Mouse (Mus musculus): Measurements from ENCODE around the gene Mien1.

Mien1 gene

DNA sequence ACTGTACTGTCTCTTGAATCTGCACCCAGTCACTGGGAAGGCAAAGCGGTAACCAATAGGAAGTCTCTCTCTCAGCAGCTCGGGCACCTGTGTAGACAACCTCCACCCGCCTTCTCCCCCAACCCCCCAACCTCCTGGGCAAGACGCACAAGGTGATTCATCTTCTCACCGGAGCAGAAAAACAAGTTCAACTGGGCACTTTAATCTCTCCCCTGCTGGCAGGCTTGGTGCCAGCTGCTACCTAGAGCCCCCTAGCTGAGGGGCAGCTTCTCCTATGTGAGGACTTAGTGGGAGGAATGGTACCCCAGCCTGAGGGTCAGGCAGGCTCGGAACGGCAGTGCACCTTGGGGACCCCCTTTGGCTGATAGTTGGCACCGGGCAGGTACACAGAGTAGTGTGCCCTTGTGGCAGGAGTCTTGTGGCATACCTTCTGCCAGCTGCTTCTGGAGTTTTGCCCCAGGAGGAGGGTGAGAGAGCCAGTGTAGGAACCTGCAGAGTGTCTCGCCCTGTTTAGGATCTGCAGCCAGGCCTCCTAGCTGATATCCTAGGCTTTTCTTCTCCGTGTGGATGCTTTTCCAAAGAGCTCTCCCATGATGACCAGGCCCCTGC, 19.7 kb downstream of the Mien1 start:
- DNase-seq, result no peak

DNA sequence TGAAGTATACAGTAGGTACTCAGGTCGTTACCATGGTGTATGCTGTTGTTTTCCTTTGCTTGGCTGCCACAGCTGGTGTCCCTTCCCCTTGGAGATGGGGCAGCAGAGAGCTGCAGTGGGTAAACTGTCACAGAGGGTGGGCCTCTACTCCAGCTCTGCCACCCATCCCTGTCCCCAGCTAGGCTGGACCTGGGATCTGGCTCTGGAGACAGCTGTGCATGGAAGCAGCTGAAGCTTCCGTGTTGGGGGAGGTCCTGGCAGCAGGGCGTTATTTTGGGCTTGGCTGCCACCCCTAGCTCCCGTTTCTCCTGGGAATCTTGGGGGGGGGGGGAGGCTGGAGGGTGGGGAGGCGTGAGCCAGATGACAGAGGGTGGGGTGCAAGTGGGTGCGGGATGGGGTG, 20.5 kb downstream of the Mien1 start:
- no peak for DNase-seq

DNA sequence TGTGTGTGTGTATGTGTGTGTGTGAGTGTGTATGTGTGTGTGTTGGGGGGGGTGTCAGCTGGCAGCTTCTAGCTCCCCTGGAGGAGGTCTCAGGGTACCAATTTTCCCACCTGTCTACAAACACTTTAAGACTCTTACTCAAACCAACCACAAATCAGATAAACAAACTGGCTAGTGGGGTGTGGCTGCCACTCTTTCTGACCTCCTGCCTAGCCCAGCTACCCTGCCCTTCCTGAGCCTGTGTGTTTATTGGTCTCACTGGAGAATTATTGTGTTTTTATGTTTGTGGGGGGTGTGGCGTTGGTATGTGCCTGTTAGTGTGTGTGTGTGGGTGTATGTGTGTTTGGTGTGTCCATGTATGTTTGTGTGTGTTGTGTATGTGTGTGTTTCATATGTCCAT, 21.7 kb downstream of the Mien1 start:
- no peak for DNase-seq

DNA sequence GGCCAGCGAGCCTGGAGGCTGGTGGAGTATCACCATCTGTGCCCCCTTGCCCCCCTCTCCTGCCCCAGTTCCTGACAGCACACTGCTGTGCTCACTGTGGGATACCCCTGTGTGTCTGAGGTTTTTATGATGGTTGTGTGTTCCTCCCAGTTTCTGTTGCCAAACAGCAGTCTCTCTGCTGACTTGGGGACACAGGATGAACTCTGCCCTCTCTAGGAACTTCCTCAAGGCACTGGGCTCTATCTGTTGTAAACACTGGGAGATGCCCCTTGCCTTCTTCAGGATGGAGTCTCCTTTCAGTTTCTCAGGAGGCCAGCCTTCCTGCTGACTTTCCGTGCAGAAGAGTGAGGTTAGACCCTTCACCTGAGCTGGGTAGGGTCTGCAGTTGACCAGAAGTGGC, 24.6 kb downstream of the Mien1 start:
- DNase-seq, result no peak

DNA sequence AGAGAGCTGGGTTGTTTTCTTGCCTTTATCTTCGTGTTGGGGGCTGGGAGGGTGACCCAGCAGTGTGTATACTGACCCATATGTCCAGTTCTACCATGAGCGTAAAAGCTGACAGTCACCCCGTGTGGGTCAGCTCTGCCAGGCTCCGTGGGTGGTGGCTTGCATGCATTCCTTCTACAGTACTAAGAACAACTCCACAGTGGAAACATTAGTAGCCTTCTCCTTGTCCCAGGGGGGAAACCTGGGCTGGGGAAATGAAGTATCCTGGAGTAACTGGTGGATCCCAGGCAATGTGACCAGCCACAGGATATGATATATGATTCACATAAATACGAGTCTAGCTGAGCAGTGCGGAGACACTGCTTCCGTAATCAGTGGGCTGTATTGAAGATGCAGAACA, 25.1 kb downstream of the Mien1 start:
- no peak for DNase-seq

DNA sequence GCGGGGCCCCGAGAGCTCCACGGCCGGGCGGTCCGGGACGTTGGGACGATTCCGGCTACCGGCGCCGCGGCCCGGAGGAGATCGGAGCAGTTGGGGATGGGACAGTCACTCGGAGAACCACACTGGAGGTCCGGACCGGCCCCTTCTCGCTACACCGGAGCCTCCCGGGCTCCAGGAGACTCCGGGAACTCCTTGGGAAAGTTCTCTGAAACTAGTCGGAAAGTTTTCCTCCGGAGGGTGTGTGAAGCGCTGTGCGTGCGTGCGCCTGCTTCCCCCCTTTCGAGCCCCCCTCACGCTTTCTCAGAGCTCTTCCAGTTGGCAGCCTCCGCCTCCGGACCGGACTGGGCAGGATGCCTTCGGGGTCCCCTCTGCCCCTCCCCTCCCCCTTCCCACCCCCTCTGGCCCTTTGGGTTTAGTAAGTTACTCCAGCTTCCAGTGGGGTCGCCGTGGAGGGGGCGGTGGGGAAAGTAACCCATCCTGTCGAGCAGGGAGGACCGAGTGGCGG, 25.9 kb downstream of the Mien1 start:
- no peak for DNase-seq

DNA sequence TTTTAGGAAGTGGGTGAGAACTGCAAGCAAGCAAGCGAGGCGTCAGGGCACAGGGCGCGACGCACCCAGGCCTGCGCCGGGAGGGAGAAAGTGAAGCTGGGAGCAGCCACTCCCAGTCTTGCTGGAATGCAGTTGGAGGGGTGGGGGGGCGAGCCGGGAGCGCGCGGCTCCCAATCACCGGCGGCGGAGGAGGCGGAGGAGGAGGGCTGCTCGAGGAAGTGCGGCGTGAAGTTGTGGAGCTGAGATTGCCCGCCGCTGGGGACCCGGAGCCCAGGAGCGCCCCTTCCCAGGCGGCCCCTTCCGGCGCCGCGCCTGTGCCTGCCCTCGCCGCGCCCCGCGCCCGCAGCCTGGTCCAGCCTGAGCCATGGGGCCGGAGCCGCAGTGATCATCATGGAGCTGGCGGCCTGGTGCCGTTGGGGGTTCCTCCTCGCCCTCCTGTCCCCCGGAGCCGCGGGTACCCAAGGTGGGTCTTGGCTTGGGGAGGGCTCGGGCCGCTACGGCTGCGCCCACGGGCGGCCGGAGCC, 26.5 kb downstream of the Mien1 start, which contains the start of gene Erbb2:
Erbb2 (plus strand) TSS at position 198 of the 524 bp plus-strand sequence.
- DNase-seq, result no peak

DNA sequence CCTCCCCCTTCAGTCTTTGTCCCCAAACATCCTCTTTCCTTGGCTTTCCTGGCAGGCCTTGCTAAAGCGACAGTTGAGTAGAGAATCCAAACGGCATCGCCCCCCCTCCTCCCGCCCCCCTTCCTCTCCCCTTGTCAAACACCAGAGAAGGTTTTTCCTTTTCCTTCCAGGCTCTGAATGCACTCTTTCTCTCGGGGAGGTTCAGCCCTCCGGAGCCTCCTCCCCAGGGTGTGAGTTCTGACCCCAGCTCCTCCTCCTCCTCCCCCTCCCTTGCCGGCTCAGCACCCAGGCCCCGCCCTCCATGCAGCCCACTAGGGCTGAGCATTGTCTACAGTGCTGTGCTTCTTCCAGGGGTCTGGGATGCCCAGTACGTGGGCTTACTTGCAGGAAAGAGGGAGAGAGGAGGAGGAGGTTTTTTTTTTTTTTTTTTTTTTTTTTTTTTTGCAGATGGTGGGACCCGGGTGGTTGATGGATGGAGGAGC, 29.4 kb downstream of the Mien1 start:
- DNase-seq, result no peak

DNA sequence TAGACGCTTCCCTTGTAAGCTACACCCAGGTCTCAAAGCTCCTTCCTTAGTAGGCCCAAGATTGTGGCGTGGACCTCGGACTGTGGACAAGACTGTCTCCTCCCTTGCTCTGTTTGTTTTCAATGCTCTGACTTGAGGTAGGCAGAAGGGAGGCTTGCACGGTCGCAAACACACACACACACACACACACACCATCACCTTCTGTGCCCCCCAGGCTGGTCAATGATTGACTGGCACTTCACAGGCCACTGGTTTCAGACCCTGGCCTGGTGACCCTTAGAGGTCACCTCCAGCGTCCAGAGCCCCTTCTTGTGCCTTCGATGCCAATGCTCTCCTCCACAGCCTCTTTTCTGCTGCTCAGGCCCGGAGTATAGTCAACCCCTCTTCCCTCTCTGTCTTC, 29.9 kb downstream of the Mien1 start:
- DNase-seq, result no peak

DNA sequence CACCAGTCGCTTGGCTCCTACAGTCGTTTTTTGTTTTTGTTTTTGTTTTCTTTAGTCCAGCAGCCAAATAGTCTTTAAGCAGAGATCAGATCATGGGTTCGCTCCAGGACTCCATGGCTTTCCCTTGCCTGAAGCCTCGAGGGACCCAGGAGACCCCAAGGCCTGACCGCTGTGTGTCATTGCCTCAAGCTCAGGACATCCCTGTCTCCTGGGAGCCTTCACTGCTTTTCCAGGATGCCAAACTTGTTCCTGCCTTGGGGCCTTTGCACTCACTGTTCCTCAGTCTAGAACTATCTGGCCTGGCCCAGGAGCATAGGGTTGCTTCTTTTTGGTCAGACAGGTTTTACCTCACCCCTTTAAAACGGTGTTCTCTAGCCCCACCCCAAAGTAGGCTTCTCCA, 32.2 kb downstream of the Mien1 start:
- no peak for DNase-seq

DNA sequence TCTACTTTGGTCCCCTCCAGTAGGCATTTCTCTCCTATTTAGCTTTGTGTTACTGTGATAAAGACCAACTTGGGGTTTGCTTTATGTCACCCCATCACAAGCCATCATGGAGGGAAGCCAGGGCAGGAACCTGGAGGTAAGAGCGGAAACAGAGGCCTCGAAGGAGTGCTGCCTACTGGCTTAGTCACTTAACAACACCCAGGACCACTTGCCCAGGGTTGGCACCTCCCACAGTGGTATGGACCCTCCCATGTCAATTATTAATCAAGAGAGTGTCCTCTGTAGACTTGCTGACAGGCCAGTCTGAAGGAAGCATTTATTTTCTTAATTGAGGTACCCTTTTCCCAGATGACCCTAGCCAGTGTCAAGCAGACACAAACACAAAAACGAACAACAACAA, 38.0 kb downstream of the Mien1 start:
- peak; percentile 36 for DNase-seq

DNA sequence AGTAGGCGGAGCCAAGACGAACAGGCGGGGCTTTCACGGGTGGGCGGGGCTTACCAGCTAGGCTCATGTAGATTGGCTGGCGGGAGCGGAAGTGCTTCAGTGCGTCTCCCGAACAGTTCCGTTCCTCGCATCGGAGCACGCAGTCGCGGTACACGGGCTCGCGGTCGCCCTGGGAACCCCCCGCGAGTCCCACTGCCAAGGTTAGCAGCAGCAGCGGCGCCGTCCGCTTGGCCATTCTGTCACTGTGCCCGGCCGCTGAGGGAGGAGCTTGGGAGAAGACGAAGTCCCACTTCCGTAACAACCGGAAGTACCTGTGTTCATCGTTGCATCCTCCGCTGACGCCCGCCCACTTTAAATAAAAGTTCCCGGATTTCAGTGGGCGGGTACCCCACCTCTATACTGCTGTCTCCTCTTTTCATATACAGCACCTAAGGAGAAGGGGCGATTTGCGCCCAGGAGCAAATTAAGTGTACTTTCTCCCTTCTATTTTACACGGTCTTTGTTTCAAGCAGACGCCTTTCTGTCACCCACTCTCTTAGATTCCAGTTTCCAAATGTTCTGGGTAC, 38.5 kb downstream of the Mien1 start, which contains the start of gene Pgap3:
Pgap3 (minus strand) TSS at position 330 of the 566 bp plus-strand sequence.
- peak; percentile 91 for DNase-seq

DNA sequence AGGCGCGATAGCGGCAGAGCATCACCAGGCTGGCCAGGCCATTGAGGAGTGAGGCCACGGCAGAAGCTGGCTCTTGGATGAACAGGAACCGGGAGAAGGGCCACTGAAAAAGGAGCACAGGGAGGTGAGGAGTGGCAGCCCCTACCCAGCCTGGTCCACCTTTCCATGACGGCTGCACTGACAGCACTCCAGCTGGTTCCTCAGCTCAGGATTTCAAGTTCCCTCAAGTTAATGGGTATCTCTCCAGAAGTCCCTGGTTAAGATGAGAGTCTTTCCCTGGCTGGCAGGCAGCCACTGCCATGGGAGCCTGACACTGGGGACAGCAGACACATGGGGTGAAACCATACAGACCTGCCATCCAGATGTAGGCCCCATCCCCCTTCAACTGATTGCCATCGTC, 40.8 kb downstream of the Mien1 start:
- peak; percentile 46 for DNase-seq

DNA sequence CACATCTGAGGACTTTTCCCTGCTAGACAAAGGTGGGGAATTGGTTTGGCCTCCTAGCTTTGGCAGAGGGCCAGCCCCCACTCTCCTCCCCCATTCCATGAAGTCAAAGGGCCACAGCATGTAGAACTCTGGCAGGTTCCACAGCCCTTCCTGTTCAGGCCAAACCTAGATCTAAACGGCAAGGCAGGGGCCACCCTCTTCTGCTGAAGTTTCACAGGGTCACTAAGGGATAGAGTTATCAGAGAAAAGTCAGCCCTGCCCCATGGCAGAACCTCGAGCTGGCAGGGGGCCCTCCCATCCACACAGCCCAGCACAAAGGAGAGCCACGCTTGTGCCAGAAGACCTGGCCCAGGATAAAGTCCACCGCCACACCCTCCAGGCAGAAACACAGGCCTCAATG, 43.8 kb downstream of the Mien1 start:
- peak; percentile 27 for DNase-seq

DNA sequence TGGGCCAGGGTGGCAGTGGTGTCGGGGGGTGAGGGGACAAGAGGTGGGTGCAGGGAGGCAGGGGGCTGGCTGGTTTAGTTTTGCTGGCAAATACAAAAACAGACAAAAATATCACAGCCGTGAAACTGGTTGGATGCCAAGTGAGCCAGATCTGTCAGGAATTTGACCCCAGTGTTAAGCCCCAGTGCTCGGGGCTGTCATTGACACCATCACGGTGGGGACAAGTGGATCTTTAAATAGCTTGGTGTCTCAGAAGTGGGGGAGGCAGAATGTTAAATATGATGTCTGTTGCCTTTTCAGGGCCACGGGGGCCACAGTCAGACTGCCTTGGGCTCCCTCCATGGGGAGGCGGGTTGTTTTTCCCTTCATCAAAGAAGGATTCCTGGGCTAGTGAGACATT, 44.5 kb downstream of the Mien1 start:
- no peak for DNase-seq

DNA sequence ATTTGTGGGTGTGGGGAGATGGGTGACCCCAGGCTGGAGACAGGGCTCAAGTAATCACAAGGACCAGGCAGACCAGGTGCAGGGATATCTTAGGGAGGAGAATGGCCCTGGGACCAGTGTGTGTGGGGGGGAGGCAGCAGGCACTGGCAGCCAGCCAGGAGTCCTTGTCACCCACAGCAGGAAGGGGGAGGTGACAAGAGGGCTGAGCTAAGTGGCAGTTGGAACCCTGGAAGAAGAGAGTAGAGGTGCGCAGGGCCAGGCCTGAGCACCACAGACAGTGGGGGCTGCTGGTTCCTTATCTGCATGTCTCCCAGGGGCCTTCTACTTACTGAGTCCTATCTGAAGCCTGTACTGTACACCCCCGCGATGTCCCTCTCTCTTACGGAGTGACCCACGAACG, 45.5 kb downstream of the Mien1 start:
- peak; percentile 31 for DNase-seq

DNA sequence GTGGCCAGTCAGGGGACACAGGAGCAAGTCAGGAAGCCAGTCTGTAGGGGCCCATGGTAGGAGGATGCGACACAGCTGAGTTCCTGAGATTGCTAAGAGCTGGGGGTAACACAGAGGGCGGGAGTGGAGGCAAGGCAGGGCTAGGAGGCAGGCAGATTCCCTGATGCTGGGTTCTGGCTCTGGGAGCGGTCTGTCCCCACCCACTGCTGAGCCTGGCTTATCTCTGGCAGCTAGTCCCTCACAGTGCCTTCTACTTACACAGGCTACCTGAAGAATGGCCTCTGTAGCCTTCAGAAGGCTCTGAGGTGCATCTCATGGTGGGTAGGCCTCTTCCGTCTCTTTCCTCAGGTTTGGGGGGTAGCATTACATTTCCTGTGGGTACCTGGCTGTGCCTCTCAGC, 46.1 kb downstream of the Mien1 start:
- DNase-seq, result no peak

DNA sequence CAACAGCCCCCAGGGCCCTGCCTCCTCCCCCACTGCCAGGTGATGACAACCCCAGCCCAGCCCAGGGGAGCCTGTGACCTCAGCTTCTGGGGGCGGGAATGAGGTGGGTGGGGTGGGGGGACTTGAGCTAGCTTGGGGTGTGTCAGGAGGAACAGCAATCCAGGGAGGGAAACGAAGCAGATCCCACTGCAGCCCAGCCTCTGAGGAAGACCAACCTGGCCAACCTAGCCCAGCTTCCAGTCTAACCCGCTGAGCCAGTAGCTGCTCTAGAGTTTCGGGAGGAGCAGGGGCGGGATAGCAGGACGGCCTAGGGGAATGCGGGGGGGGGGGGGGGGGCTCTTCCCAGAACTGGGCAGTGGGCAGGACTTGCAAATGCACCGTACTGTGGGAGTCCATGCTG, 46.8 kb downstream of the Mien1 start:
- no peak for DNase-seq

DNA sequence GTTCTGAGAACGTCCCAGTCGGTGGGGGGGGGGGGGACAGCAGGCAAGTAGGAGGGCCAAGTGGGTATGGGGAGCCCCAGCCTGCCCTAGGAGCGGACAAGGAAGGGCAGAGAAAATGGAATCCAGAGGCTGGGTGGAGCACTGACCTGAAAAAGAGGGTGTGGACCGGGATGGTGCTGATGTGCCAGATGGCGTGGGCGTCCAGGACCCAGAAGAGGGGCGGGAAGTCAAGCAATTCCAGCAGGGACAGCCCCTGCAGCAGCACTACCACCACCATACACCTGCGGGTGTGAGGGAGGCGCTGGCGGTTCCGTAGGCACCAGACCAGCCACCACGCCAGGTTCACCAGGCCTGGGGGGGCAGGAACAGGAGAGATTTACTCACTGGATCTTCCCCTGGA, 48.6 kb downstream of the Mien1 start:
- DNase-seq, result peak; percentile 37

DNA sequence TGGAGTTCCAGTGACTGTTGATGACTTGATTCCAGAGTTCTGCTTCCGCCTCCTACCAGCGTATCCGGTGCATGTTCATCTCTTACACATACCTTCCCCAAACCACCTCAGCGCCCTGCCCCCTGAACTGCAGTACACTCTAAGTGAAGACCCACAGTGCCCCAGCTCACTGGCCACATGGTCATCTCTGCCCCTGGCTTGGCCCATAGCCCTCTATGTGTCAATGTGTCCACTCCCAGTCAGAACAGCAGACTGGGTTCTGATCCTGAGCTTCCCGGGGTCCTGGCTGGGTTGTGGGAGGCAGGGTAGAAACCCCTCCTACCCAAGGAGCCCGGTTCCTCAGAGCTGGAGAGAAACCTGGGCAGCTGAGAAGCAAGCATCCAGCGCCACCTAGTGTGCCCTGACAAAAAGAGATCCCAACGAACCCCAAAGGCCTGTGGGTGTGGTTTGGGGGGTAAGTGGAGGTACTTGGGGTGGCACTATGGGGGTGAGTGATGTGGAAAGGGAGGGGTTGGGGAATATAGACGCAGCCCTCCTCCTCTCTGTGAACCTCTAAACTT, 49.5 kb downstream of the Mien1 start:
- DNase-seq, result peak; percentile 69

DNA sequence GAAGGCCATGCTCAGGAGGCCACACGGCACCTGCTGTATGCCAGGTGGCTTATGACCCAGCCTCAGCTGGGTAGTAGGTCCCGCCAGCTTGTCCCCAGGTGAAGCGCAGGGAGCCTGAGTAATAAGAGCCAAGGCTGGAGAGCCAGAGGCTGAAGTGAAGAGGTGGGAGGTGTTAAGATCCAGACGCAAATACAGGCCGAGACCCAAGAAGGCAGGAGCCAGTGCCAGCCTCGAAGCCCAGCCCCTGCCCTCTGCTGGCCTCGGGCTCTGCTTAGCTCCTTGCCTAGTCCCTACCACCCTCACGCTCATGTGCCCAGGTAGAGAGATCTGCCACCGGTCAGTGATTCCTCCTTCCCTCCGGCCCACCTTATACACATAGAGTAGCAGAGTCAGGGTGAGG, 50.5 kb downstream of the Mien1 start:
- DNase-seq, result peak; percentile 15
